Mouse (Mus musculus) kidney, postnatal 0 days (tissue): ENCODE data around the gene Scn5a. TPM values are rescaled to one million over a fixed set of nuclear protein-coding genes. Genes with fewer than 3 reads are reported as not detected.

ENCODE experiments used
- ATAC-seq: fragments of 200-750 bp; cut with Nextera tagmentation; replicated peaks from 2 replicates; pipeline ENCODE4 v1.8.0; 2017; ENCODE audit warnings: low read depth, moderate number of reproducible peaks, moderate TSS enrichment, moderate library complexity; ENCODE audit not compliant: low FRiP score
- DNase-seq: peaks from one replicate; pipeline ENCODE4 v3.0.0-alpha.2; 2016; ENCODE audit warnings: low spot score
- H3K27ac ChIP-seq: fragments of 300-500 bp; sonication (generic); 2 replicates; pipeline ENCODE4 v1.5.1; 2014; ENCODE audit warnings: mild to moderate bottlenecking
- H3K27me3 ChIP-seq: fragments of 300-500 bp; sonication (generic); 2 replicates; pipeline ENCODE4 v1.6.1; 2014; ENCODE audit warnings: low read length, mixed read lengths; ENCODE audit not compliant: insufficient read depth
- H3K36me3 ChIP-seq: fragments of 300-500 bp; sonication (generic); 2 replicates; pipeline ENCODE4 v1.6.1; 2014; ENCODE audit warnings: low read length, mixed read lengths; ENCODE audit not compliant: insufficient read depth
- H3K4me1 ChIP-seq: fragments of 300-500 bp; sonication (generic); replicated peaks from 2 replicates; pipeline ENCODE4 v1.6.1; 2014; ENCODE audit warnings: antibody characterized with exemption, low read length, mixed read lengths; ENCODE audit not compliant: insufficient read depth
- H3K4me2 ChIP-seq: fragments of 300-500 bp; sonication (generic); 2 replicates; pipeline ENCODE4 v1.6.1; 2014; ENCODE audit warnings: mild to moderate bottlenecking, low read length, moderate library complexity, mixed read lengths
- H3K4me3 ChIP-seq: fragments of 300-500 bp; sonication (generic); replicated peaks from 2 replicates; pipeline ENCODE4 v1.5.1; 2014; ENCODE audit warnings: low read depth, low read length
- H3K9ac ChIP-seq: fragments of 300-500 bp; sonication (generic); 2 replicates; pipeline ENCODE4 v1.6.1; 2014; ENCODE audit warnings: low read depth, low read length
- H3K9me3 ChIP-seq: fragments of 300-500 bp; sonication (generic); replicated peaks from 2 replicates; pipeline ENCODE4 v1.6.1; 2016; ENCODE audit warnings: low read length, inconsistent platforms, mixed read lengths
- CTCF ChIP-seq: IDR thresholded peaks from 2 replicates; pipeline ENCODE4 v1.5.1; 2016; ENCODE audit warnings: antibody characterized with exemption, low read depth, mild to moderate bottlenecking, moderate library complexity
- WGBS: fragments of 180-500 bp; shearing (Covaris S2); extraction: QIAGEN DNeasy Blood & Tissue Kit; methylation state at CpG from one replicate; pipeline ENCODE4 v1.1.7; 2014; 5-methylcytosine and 5-hydroxymethylcytosine counted together
- polyA plus RNA-seq: library from polyadenylated mRNA; unstranded; fragments of >200 nt; fragmentation: Nextera tagmentation; extraction: Ambion mirVana; gene quantifications from 2 replicates; pipeline ENCODE4 v1.2.1, GENCODE M21; 2015

Gene Scn5a
- polyA plus RNA-seq, 1 experiment from 2014 or later, result 0.12 TPM

GRCm38 (mm10) chr9:119472412-119472918 is 106.4 kb downstream of the Scn5a start:
- H3K27ac ChIP-seq, result no peak overlapping the region
- H3K36me3 ChIP-seq, result no peaks in the 10 kb centered on the region
- 56% methylated on average over 11 of the region's 11 CpGs for WGBS
- H3K9ac ChIP-seq, result no peak overlapping the region
- H3K4me1 ChIP-seq, result no peaks in the 10 kb centered on the region
- H3K4me3 ChIP-seq, result no peak overlapping the region
- ATAC-seq (no peak), DNase-seq (peak; percentile 36)
- no peak overlapping the region for H3K4me2 ChIP-seq
- H3K9me3 ChIP-seq, result no peaks in the 10 kb centered on the region
- H3K27me3 ChIP-seq, result no peaks in the 10 kb centered on the region
- no peak for TF ChIP-seq CTCF

GRCm38 (mm10) chr9:119469691-119470353 is 109.0 kb downstream of the Scn5a start:
- 0 out of 2 replicates have a peak, but pooled peaks cover 4% of the 10 kb centered on the region for H3K36me3 ChIP-seq
- no peak overlapping the region for H3K9ac ChIP-seq
- DNase-seq, result no peak
- no peak overlapping the region for H3K27ac ChIP-seq
- no peaks in the 10 kb centered on the region for H3K9me3 ChIP-seq
- H3K27me3 ChIP-seq, result no peaks in the 10 kb centered on the region
- 83% methylated on average over 8 of the region's 8 CpGs for WGBS
- H3K4me3 ChIP-seq, result no peak overlapping the region
- H3K4me2 ChIP-seq, result no peak overlapping the region
- TF ChIP-seq CTCF, result no peak
- ATAC-seq, result no peak
- no peaks in the 10 kb centered on the region for H3K4me1 ChIP-seq

GRCm38 (mm10) chr9:119465595-119465994 is 113.2 kb downstream of the Scn5a start:
- 55% methylated on average over 7 of the region's 7 CpGs for WGBS
- Histone ChIP-seq H3K4me3 (no peak overlapping the region), H3K9ac (no peak overlapping the region), H3K4me2 (no peak overlapping the region), H3K27ac (no peak overlapping the region), H3K27me3 (no peaks in the 10 kb centered on the region), H3K9me3 (no peaks in the 10 kb centered on the region), H3K4me1 (no peaks in the 10 kb centered on the region), H3K36me3 (peaks cover 19% of the 10 kb centered on the region)
- peak; percentile 70 for TF ChIP-seq CTCF
- DNase-seq, result peak; percentile 66
- peak; percentile 35; the same call in 1 of the 2 replicates for ATAC-seq

GRCm38 (mm10) chr9:119465056-119465455 is 113.8 kb downstream of the Scn5a start:
- H3K27ac ChIP-seq, result no peak overlapping the region
- H3K4me1 ChIP-seq, result no peaks in the 10 kb centered on the region
- H3K4me3 ChIP-seq, result no peak overlapping the region
- 92% methylated on average over 6 of the region's 6 CpGs for WGBS
- no peak for DNase-seq
- H3K27me3 ChIP-seq, result no peaks in the 10 kb centered on the region
- no peak overlapping the region for H3K4me2 ChIP-seq
- H3K36me3 ChIP-seq, result peaks cover 19% of the 10 kb centered on the region
- no peaks in the 10 kb centered on the region for H3K9me3 ChIP-seq
- no peak overlapping the region for H3K9ac ChIP-seq
- no peak for TF ChIP-seq CTCF
- no peak for ATAC-seq

- Histone ChIP-seq H3K9me3 (no peaks in the 10 kb centered on the region), H3K4me1 (no peaks in the 10 kb centered on the region), H3K27ac (no peak overlapping the region), H3K27me3 (no peaks in the 10 kb centered on the region), H3K4me2 (no peak overlapping the region), H3K36me3 (peaks cover 23% of the 10 kb centered on the region), H3K4me3 (no peak overlapping the region), H3K9ac (no peak overlapping the region)
- 44% methylated on average over 8 of the region's 8 CpGs for WGBS
- peak; percentile 94 for TF ChIP-seq CTCF
- ATAC-seq, result no peak
- DNase-seq, result peak; percentile 88
These were observed 118.4 kb downstream of the Scn5a start for GRCm38 (mm10) chr9:119460410-119460809.

- 0 out of 2 replicates have a peak, but pooled peaks cover 16% of the 10 kb centered on the region for H3K36me3 ChIP-seq
- H3K4me3 ChIP-seq, result no peak overlapping the region
- TF ChIP-seq CTCF, result no peak
These were observed 121.7 kb downstream of the Scn5a start for GRCm38 (mm10) chr9:119457122-119457521.

More at GRCm38 (mm10) chr9:119457122-119457521, 121.7 kb downstream of the Scn5a start:
- no peak for ATAC-seq
- H3K4me2 ChIP-seq, result no peak overlapping the region
- no peak overlapping the region for H3K9ac ChIP-seq
- DNase-seq, result no peak
- H3K27me3 ChIP-seq, result no peaks in the 10 kb centered on the region
- WGBS, result 85% methylated on average over 14 of the region's 14 CpGs
- no peaks in the 10 kb centered on the region for H3K4me1 ChIP-seq
- H3K27ac ChIP-seq, result no peak overlapping the region
- H3K9me3 ChIP-seq, result no peaks in the 10 kb centered on the region
